Comparison of ENCODE assay signal across 20 mouse cellular contexts in genomic region chr7:121436884-121437283, GRCm38 (mm10). TPM values are rescaled to one million over a fixed set of nuclear protein-coding genes. Genes with fewer than 3 reads are reported as not detected.
A peak's percentile ranks its signal among the peaks of the same experiment; 100 is the strongest.
DNase-seq lines count a peak whose midpoint lies in the region; ATAC-seq and TF ChIP-seq lines count a peak whose summit lies in the region.
"Had no signal": no experiment of that assay in that cellular context is flagged by ENCODE, and none has a peak within 500 bp of the region (broad histone marks: within the 10 kb centered on the region; RNA-seq: fewer than 3 reads in every experiment).

No protein-coding gene starts in this region.

- no peaks in the 10 kb centered on the region for H3K36me3 ChIP-seq in limb, embryonic 11.5 days (ENCODE audit: control insufficient read depth, insufficient read depth, low read length)
- H3K36me3 ChIP-seq in kidney, adult 2 months (ENCODE audit: control insufficient read depth, insufficient read depth, low read length) = no peaks in the 10 kb centered on the region
- H3K36me3 ChIP-seq: embryonic facial prominence, embryonic 12.5 days; heart, embryonic 12.5 days; hindbrain, embryonic 10.5 days had no signal

- no peaks in the 10 kb centered on the region for H3K9me3 ChIP-seq in limb, embryonic 11.5 days (ENCODE audit: control insufficient read depth, low read length)
- H3K9me3 ChIP-seq: embryonic facial prominence, embryonic 12.5 days; heart, embryonic 12.5 days; hindbrain, embryonic 10.5 days had no signal

- ATAC-seq in limb, embryonic 11.5 days (ENCODE audit: insufficient number of reproducible peaks, low FRiP score, low TSS enrichment, low read depth) = peak; percentile 65; the same call in 1 of the 2 replicates
- ATAC-seq: forebrain, embryonic 16.5 days; hindbrain, postnatal 0 days had no signal

- no peak overlapping the region for H3K4me3 ChIP-seq in limb, embryonic 11.5 days (ENCODE audit: low read depth, low read length)
- H3K4me3 ChIP-seq in kidney, adult 2 months (ENCODE audit: insufficient read depth, low read depth, low read length) = no peak overlapping the region
- H3K4me3 ChIP-seq: embryonic facial prominence, embryonic 12.5 days; heart, adult 2 months; heart, embryonic 12.5 days; hindbrain, embryonic 10.5 days had no signal

- no peaks in the 10 kb centered on the region for H3K27me3 ChIP-seq in limb, embryonic 11.5 days (ENCODE audit: control insufficient read depth, insufficient read depth, low read length)
- no peaks in the 10 kb centered on the region for H3K27me3 ChIP-seq in kidney, adult 2 months (replicated peaks; ENCODE audit: control insufficient read depth, insufficient read depth, low read length)
- H3K27me3 ChIP-seq: embryonic facial prominence, embryonic 12.5 days; heart, embryonic 12.5 days had no signal

- H3K9ac ChIP-seq in limb, embryonic 11.5 days (ENCODE audit: low read length) = no peak overlapping the region
- H3K9ac ChIP-seq: embryonic facial prominence, embryonic 12.5 days; heart, embryonic 12.5 days had no signal

- 46% methylated on average over 6 of the region's 6 CpGs for WGBS in limb, embryonic 11.5 days
- WGBS in kidney, adult 2 months = 48% methylated on average over 6 of the region's 6 CpGs

- no peak for TF ChIP-seq POLR2A in kidney, adult 2 months (IDR thresholded peaks at IDR 0.05; ENCODE audit: low read depth, low read length)

- TF ChIP-seq CTCF in kidney, adult 2 months (conservative IDR thresholded peaks at IDR 0.05; ENCODE audit: insufficient read depth, insufficient read length, low read depth, low read length) = no peak

- no peak overlapping the region for H3K4me2 ChIP-seq in limb, embryonic 11.5 days (ENCODE audit: low read depth, severe bottlenecking)
- H3K4me2 ChIP-seq: embryonic facial prominence, embryonic 12.5 days; heart, embryonic 12.5 days had no signal

- 0 out of 2 replicates have a peak, but pooled peaks cover 7% of the 10 kb centered on the region for H3K4me1 ChIP-seq in limb, embryonic 11.5 days (ENCODE audit: control insufficient read depth, insufficient read depth, low read length)
- H3K4me1 ChIP-seq in kidney, adult 2 months (ENCODE audit: control insufficient read depth, insufficient read depth, low read length) = no peaks in the 10 kb centered on the region
- H3K4me1 ChIP-seq: embryonic facial prominence, embryonic 12.5 days; heart, embryonic 12.5 days; hindbrain, embryonic 10.5 days had no signal

- peak; percentile 68 for DNase-seq in heart, adult 11 months
- DNase-seq in heart, adult 8-10 months (ENCODE audit: low spot score) = no peak
- DNase-seq in forelimb bud, embryonic 11.5 days (ENCODE audit: low read depth, low spot score) = peak; percentile 60
- DNase-seq in limb, embryonic 11.5 days (ENCODE audit: low spot score) = peak; percentile 41
- DNase-seq in mesoderm, embryonic 11.5 days (ENCODE audit: low read depth, low spot score) = peak; percentile 6
- no peak for DNase-seq in kidney, adult 2 months
- DNase-seq in thymus, postnatal 4 days = no peak
- DNase-seq: adrenal gland, adult 2 months; adrenal gland, postnatal 25 days; cerebellum, adult 2 months; cerebellum, postnatal 10 days; gastrocnemius, postnatal 10 days; heart, adult 2 months had no signal

- H3K27ac ChIP-seq in limb, embryonic 11.5 days (replicated peaks; ENCODE audit: low read depth, low read length) = no peak overlapping the region
- no peak overlapping the region for H3K27ac ChIP-seq in kidney, adult 2 months (ENCODE audit: insufficient read depth, low read depth, low read length)
- H3K27ac ChIP-seq: embryonic facial prominence, embryonic 12.5 days; heart, adult 2 months; hindbrain, embryonic 10.5 days; hindbrain, postnatal 0 days had no signal

RNA-seq across cellular contexts. Expression of gene Hs3st2, which starts 45.2 kb away (rescaled TPM):
- not detected for total RNA-seq in heart, adult 8-10 months (2022)
- 0.07 and 0.27 TPM in 2 replicates for polyA plus RNA-seq in limb, embryonic 11.5 days (2014; fragmentation: Nextera tagmentation; extraction: Ambion mirVana)
- 0.03 TPM in 1 of 2 replicates, not detected in the other for polyA plus RNA-seq in kidney, adult 2 months (2012; rRNA removed)
- total RNA-seq: ES-E14; heart, adult 2 months; heart, postnatal 25 days had no signal
- polyA plus RNA-seq: heart, adult 2 months had no signal

Comparison
In these comparisons a context has a peak if more than half of its experiments do, and no peak if none do; other contexts are left out.
1. DNase-seq: peak in heart, adult 11 months (single experiment), forelimb bud, embryonic 11.5 days (single experiment), limb, embryonic 11.5 days (single experiment) and mesoderm, embryonic 11.5 days (single experiment); none in heart, adult 8-10 months (single experiment), kidney, adult 2 months (single experiment) and thymus, postnatal 4 days (single experiment).